Mouse (Mus musculus) brain, embryonic 14.5 days (tissue): Measurements from ENCODE around the gene Grin2a.

Experiments
- CTCF ChIP-seq: fragments of 200-500 bp; IDR thresholded peaks from 2 replicates; pipeline ENCODE4 v1.5.1; 2012; ENCODE audit warnings: inconsistent platforms, mild to moderate bottlenecking, moderate library complexity, borderline replicate concordance; ENCODE audit not compliant: insufficient read depth, insufficient read length; ENCODE audit errors: extremely low read depth
- POLR2A ChIP-seq: fragments of 200-500 bp; IDR thresholded peaks from 2 replicates; pipeline ENCODE4 v1.6.1; 2012; ENCODE audit warnings: mild to moderate bottlenecking, inconsistent platforms, borderline replicate concordance; ENCODE audit not compliant: poor library complexity, insufficient read depth, insufficient read length, severe bottlenecking; ENCODE audit errors: extremely low read depth

DNA sequence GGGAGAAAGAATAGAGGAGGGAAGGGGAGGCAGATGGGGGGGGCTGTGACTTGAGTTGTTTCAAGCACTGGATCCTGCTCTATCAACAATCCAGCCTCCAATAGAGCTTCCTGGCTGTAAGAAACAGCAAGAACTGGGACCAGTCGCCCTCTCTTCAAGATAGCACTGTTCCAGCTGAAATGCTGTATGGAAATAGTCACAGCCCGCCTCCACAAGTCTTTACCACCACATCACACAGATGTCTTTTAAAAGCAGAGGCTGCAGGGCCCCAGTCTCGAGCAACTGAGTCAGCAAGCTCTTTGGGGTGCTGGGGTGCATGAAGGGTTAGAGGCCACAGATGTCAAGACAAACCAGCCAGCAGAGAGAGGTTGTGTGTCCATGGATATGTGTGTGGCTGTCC, 153.9 kb downstream of the Grin2a start:
- TF ChIP-seq CTCF (no peak), POLR2A (no peak)
